Mouse (Mus musculus) small intestine, adult 2 months (tissue): Measurements from ENCODE around the gene Sult4a1.

Experiments used
- CTCF ChIP-seq: fragments of 200-500 bp; IDR thresholded peaks from 2 replicates; pipeline ENCODE4 v1.5.1; 2012; ENCODE audit warnings: low read depth, mild to moderate bottlenecking, control low read depth, inconsistent platforms, low read length, moderate library complexity, mixed read lengths; ENCODE audit not compliant: insufficient replicate concordance, insufficient read length; ENCODE audit errors: extremely low read depth
- POLR2A ChIP-seq: fragments of 200-500 bp; IDR thresholded peaks from 2 replicates; pipeline ENCODE4 v1.6.1; 2012; ENCODE audit warnings: low read depth, mild to moderate bottlenecking, control low read depth, inconsistent platforms, low read length, moderate library complexity

- TF ChIP-seq CTCF, result no peak
- TF ChIP-seq POLR2A, result no peak
Observed at GRCm38 (mm10) chr15:84139592-84140005, 34.0 kb upstream of the Sult4a1 start.
